Mouse (Mus musculus) myocyte (in vitro differentiated cells): Measurements from ENCODE around the gene Amacr. TPM values are rescaled to one million over a fixed set of nuclear protein-coding genes. Genes with fewer than 3 reads are reported as not detected.
"Not testable (repeated sequence)": the region's sequence is repeated elsewhere in the genome, so short reads cannot be mapped to it uniquely, and the experiment has no call there.

ENCODE experiments used
- H3K27me3 ChIP-seq: one replicate; pipeline ENCODE4 v1.6.1; 2011; ENCODE audit not compliant: control insufficient read depth, insufficient read depth, insufficient read length
- H3K36me3 ChIP-seq: one replicate; pipeline ENCODE4 v1.6.1; 2011; ENCODE audit not compliant: control insufficient read depth, insufficient read depth
- H3K4me2 ChIP-seq: one replicate; pipeline ENCODE4 v1.6.1; 2011; ENCODE audit warnings: low read depth, control low read depth
- H3K4me3 ChIP-seq: one replicate; pipeline ENCODE4 v1.5.1; 2011; ENCODE audit warnings: mild to moderate bottlenecking, control low read depth, moderate library complexity
- H3K79me2 ChIP-seq: one replicate; pipeline ENCODE4 v1.6.1; 2011; ENCODE audit not compliant: control insufficient read depth, insufficient read depth
- H3ac ChIP-seq: one replicate; pipeline ENCODE4 v1.6.1; 2011; ENCODE audit not compliant: control insufficient read depth, insufficient read length
- CEBPB ChIP-seq: IDR thresholded peaks from 2 replicates; pipeline ENCODE4 v1.6.1; 2011; ENCODE audit warnings: mild to moderate bottlenecking, moderate library complexity; ENCODE audit not compliant: poor library complexity, insufficient read depth, severe bottlenecking
- E2F4 ChIP-seq: IDR thresholded peaks from one replicate; pipeline ENCODE4 v1.6.1; 2011; ENCODE audit warnings: mild to moderate bottlenecking, control low read depth, moderate library complexity; ENCODE audit not compliant: insufficient read depth
- MAX ChIP-seq: IDR thresholded peaks from one replicate; pipeline ENCODE4 v1.6.1; 2011; ENCODE audit warnings: low read depth, mild to moderate bottlenecking, control low read depth
- MYOD1 ChIP-seq, 3 experiments: IDR thresholded peaks; one replicate each; pipeline ENCODE4 v1.6.1; 2011; ENCODE audit warnings: control low read depth in 2 of 3, low read depth in 2 of 3, mild to moderate bottlenecking in 2 of 3, moderate library complexity in 1 of 3; ENCODE audit not compliant: insufficient read length in 2 of 3, control insufficient read depth in 1 of 3
- MYOG ChIP-seq, 3 experiments: IDR thresholded peaks; one replicate each; pipeline ENCODE4 v1.6.1; 2011; ENCODE audit warnings: control low read depth in 2 of 3, low read depth in 2 of 3, mild to moderate bottlenecking in 2 of 3; ENCODE audit not compliant: insufficient read length in 2 of 3, control insufficient read depth in 1 of 3, insufficient read depth in 1 of 3
- POLR2A ChIP-seq: IDR thresholded peaks from one replicate; pipeline ENCODE4 v1.6.1; 2011; ENCODE audit warnings: low read depth, mild to moderate bottlenecking, control low read depth, moderate library complexity; ENCODE audit not compliant: insufficient read length
- POLR2AphosphoS2 ChIP-seq: IDR thresholded peaks from one replicate; pipeline ENCODE4 v1.6.1; 2011; ENCODE audit warnings: low read depth, control low read depth; ENCODE audit not compliant: insufficient read length
- REST ChIP-seq: IDR thresholded peaks from one replicate; pipeline ENCODE4 v1.6.1; 2011; ENCODE audit warnings: mild to moderate bottlenecking, control low read depth, moderate library complexity; ENCODE audit not compliant: insufficient read depth, insufficient read length
- SRF ChIP-seq: IDR thresholded peaks from one replicate; pipeline ENCODE4 v1.6.1; 2011; ENCODE audit warnings: low read depth; ENCODE audit not compliant: control insufficient read depth, insufficient read length
- TCF12 ChIP-seq: IDR thresholded peaks from one replicate; pipeline ENCODE4 v1.6.1; 2011; ENCODE audit warnings: mild to moderate bottlenecking, control low read depth; ENCODE audit not compliant: poor library complexity, insufficient read depth, severe bottlenecking
- TCF3 ChIP-seq: IDR thresholded peaks from one replicate; pipeline ENCODE4 v1.6.1; 2011; ENCODE audit warnings: low read depth, control low read depth; ENCODE audit not compliant: insufficient read length
- USF1 ChIP-seq: IDR thresholded peaks from one replicate; pipeline ENCODE4 v1.6.1; 2011; ENCODE audit warnings: low read depth, mild to moderate bottlenecking, control low read depth, moderate library complexity
- polyA plus RNA-seq: library from polyadenylated mRNA; unstranded; fragments of >200 nt; fragmentation: generic; extraction: Trizol; gene quantifications from one replicate; pipeline ENCODE4 v1.2.1, GENCODE M21; 2012; ENCODE audit warnings: missing spikeins

Amacr gene
- polyA plus RNA-seq, 1 experiment, result 61.7 TPM

DNA sequence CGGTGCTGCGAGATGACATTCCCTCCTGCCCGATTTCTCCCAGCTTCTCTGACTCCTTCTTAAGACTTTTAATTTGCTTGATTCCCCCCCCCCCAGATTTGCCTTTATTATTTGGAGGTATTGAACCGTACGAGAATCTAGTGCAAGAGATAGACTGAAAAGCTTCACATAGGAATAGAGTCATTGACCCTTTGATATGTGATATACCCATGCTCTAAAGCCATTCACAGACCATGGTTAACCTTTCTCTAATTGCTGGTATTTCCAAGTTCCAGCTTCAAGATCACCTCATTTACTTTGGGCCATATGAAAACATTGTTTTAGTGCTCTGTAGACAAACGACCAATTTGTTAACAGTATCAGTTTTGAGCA is 494 bp downstream of the Amacr start:
- Histone ChIP-seq H3K27me3 (no peaks in the 10 kb centered on the region), H3K79me2 (peaks cover 4% of the 10 kb centered on the region), H3ac (peak overlapping the region; percentile 48), H3K4me2 (peak overlapping the region; percentile 89), H3K36me3 (peaks cover 3% of the 10 kb centered on the region), H3K4me3 (peak overlapping the region; percentile 47)
- TF ChIP-seq POLR2AphosphoS2 (no peak), MYOD1 (IDR thresholded peaks at IDR 0.05; ENCODE audit: control insufficient read depth in 1 of 3, insufficient read length in 2 of 3, low read depth in 2 of 3) (no peak), E2F4 (no peak), TCF12 (no peak), MYOG (IDR thresholded peaks at IDR 0.05; ENCODE audit: control insufficient read depth in 1 of 3, insufficient read depth in 1 of 3, insufficient read length in 2 of 3, low read depth in 2 of 3) (no peak), MAX (no peak), TCF3 (no peak), POLR2A (no peak), SRF (no peak), REST (no peak), USF1 (no peak), CEBPB (no peak)

GRCm38 (mm10) chr15:10985756-10986155 is 4.2 kb downstream of the Amacr start:
- no peak overlapping the region for H3K4me3 ChIP-seq
- H3K79me2 ChIP-seq, result peaks cover 4% of the 10 kb centered on the region
- no peak overlapping the region for H3K4me2 ChIP-seq
- H3ac ChIP-seq, result no peak overlapping the region
- H3K27me3 ChIP-seq, result no peaks in the 10 kb centered on the region
- H3K36me3 ChIP-seq, result peaks cover 17% of the 10 kb centered on the region
- TF ChIP-seq MYOD1 (IDR thresholded peaks at IDR 0.05; ENCODE audit: control insufficient read depth in 1 of 3, insufficient read length in 2 of 3, low read depth in 2 of 3), result no peak
- no peak for TF ChIP-seq TCF3
- TF ChIP-seq POLR2AphosphoS2, result no peak
- no peak for TF ChIP-seq E2F4
- TF ChIP-seq REST, result no peak
- no peak for TF ChIP-seq MAX
- TF ChIP-seq SRF, result no peak
- TF ChIP-seq MYOG (IDR thresholded peaks at IDR 0.05; ENCODE audit: control insufficient read depth in 1 of 3, insufficient read depth in 1 of 3, insufficient read length in 2 of 3, low read depth in 2 of 3), result no peak
- no peak for TF ChIP-seq TCF12
- TF ChIP-seq POLR2A, result no peak
- TF ChIP-seq USF1, result no peak
- no peak for TF ChIP-seq CEBPB

DNA sequence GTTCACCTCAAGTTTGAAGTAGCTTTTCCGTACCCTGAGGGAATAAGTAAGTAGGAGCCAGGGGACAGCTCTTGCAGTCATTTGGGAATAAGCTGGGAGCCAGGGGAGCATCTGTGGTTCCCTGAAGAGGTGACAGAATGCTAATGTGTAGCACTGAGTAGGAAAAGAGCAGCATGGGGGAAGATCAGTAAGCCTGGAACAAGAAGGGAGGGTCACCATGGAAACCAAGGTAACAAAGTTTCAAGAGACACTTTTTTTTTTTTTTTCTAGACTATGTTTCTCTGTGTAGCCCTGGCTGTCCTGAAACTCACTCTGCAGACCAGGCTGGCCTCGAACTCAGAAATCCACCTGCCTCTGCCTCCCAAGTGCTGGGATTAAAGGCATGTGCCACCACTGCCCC is 4.9 kb downstream of the Amacr start:
- H3K27me3 ChIP-seq, H3K4me3 ChIP-seq, H3K4me2 ChIP-seq, H3K79me2 ChIP-seq, H3ac ChIP-seq: not testable (repeated sequence)
- peaks cover 17% of the 10 kb centered on the region for H3K36me3 ChIP-seq

GRCm38 (mm10) chr15:10990411-10990810 is 8.9 kb downstream of the Amacr start:
- H3K27me3 ChIP-seq, result no peaks in the 10 kb centered on the region
- H3K4me3 ChIP-seq, result no peak overlapping the region
- no peak for TF ChIP-seq MAX
- TF ChIP-seq SRF, result no peak
- TF ChIP-seq MYOG (IDR thresholded peaks at IDR 0.05; ENCODE audit: control insufficient read depth in 1 of 3, insufficient read depth in 1 of 3, insufficient read length in 2 of 3, low read depth in 2 of 3), result no peak
- TF ChIP-seq TCF3, result no peak
- no peak for TF ChIP-seq E2F4
- no peak for TF ChIP-seq REST
- no peak for TF ChIP-seq MYOD1 (IDR thresholded peaks at IDR 0.05; ENCODE audit: control insufficient read depth in 1 of 3, insufficient read length in 2 of 3, low read depth in 2 of 3)
- no peak for TF ChIP-seq CEBPB
- TF ChIP-seq POLR2AphosphoS2, result no peak
- no peak for TF ChIP-seq TCF12
- TF ChIP-seq POLR2A, result no peak
- TF ChIP-seq USF1, result no peak
- no peak overlapping the region for H3ac ChIP-seq
- H3K4me2 ChIP-seq, result no peak overlapping the region
- no peaks in the 10 kb centered on the region for H3K79me2 ChIP-seq
- H3K36me3 ChIP-seq, result peaks cover 32% of the 10 kb centered on the region

- Histone ChIP-seq H3K4me2 (no peak overlapping the region), H3ac (no peak overlapping the region), H3K4me3 (no peak overlapping the region), H3K36me3 (peaks cover 42% of the 10 kb centered on the region), H3K79me2 (no peaks in the 10 kb centered on the region), H3K27me3 (no peaks in the 10 kb centered on the region)
- TF ChIP-seq SRF (no peak), MYOD1 (IDR thresholded peaks at IDR 0.05; ENCODE audit: control insufficient read depth in 1 of 3, insufficient read length in 2 of 3, low read depth in 2 of 3) (no peak), TCF3 (no peak), MAX (no peak), POLR2AphosphoS2 (no peak), TCF12 (no peak)
Observed at GRCm38 (mm10) chr15:10991566-10991965, 10.0 kb downstream of the Amacr start.
